Mouse (Mus musculus): ENCODE results near the gene Psmb7.

The Psmb7 gene

DNA sequence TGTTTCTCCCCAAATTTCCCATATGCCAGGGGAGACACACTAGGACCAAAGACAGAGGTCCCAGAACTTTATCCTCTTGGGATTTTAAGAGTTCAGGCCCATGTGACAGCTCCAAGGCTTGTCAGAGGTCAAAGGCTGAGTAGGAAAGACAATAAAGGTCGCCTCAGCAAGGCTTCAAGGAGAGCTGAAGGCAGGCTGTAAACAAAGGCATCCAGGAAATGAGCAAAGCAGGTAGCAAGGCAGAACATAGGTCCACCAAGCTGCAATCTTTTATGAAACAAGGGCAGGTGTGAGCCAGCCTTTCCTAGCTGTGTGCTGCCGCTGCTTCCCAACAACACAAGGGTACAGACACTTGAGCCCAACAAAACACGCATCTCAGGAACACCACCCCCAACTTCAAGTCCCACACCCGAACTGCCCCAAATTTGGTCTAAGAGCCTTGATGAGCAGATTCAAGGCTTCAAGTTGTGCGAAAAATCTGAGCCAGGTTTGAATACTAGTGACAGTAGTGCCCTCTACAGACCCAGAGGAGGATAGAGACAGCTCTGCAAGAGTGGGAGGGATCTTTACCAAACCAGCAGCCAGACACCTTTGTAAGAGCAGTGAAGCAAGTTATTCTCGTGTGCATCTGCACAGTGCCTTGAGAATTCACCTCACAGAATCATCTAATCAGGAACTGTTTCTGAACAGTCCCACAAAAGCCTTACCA lies 52.0 kb downstream of the Psmb7 start:
- no peak for DNase-seq (ENCODE audit: low spot score)

DNA sequence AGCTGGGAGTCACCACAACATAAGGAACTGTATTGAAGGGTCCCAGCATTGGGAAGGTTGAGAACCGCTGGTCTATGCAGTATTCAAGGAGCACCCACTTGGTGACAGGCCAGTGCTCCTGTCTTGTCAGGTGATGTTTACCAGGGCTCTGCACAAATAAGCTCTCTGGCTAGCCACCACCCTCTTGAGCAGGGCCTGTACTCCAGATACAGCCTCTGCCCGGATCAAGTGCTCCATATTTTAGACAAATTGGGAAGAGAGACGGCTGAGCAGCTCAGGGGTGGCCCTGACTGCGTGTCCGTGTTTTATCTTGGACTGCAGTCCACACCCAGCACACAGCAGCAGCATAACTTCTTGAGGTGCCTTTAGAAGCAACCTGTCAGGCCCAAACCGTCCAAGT lies 57.2 kb downstream of the Psmb7 start:
- no peak for DNase-seq (ENCODE audit: low spot score)

DNA sequence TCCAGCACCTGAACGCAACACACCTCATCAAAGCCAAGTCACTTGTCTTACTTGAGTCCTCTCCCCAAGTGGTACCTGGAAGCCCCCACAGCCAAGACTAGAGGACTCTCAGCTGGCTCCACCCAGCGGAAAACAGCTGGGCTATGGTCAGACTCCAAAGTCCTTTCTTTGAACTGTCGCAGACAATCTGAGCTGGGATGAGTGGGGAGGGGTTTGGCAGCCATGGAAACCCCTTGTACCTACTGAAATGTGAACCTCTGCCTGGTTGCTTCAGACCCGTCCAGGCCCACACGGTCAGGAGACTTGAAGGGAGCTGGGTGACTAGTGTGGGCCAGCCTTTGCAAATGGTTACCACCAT lies 58.5 kb downstream of the Psmb7 start:
- DNase-seq (ENCODE audit: low spot score): no peak

DNA sequence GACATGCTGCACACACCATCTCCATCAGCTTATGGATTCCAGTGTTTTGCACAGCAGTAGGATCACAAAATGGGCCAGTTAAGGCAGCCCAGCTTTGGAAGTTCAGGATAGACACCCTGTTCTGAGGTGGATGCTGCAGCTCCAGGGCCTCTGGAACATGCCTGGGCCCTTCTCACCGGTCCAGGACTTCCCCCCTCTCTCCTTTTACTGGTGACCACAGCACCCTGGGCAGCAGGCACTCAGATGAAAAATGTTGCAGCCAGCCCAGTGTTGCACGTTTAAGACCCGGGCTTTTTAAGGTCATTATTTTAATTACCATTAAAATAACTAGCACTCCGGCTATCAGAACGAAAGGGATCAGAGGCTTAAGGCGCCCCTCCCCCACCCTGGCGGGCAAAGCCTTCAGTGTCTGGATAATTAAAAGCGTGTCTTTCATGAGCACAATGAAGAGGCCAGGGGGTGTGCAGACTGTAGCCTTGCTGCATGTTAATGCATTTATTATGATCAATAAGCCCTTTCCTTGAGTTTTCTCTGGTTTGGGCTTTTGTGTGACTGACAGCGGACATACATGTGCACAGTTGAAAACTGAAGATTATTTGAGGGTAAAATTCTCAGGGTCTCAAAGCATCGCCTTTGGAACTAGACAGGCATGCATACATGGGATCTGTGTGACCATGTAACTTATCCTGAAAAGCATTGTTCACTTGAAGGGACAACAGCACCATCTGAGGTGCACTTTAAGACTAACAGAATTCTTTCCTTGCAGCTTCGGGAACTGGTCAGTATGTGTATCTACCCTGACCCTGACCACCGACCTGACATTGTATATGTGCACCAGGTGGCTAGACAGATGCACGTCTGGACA lies 59.1 kb downstream of the Psmb7 start:
- no peak for DNase-seq (ENCODE audit: low spot score)

DNA sequence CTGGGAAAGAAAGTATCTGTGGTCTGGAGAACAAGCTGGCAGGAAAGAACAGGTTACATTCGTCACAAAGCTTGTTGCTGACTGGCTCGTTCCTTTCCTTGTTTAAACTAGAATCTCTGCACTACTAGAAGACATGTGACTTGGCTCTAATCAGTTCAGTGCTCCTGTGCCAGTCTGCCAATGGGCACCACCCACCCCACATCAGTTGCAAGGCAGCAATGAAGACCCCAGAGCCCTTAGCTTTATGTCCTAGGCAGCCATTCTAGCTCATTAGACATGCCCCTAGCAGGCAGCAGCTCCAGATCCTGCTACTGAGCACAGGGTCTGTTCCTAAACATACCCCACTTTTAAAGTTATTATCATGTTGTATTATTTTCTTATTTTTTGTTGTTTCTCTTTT lies 59.9 kb downstream of the Psmb7 start:
- no peak for DNase-seq (ENCODE audit: low spot score)

DNA sequence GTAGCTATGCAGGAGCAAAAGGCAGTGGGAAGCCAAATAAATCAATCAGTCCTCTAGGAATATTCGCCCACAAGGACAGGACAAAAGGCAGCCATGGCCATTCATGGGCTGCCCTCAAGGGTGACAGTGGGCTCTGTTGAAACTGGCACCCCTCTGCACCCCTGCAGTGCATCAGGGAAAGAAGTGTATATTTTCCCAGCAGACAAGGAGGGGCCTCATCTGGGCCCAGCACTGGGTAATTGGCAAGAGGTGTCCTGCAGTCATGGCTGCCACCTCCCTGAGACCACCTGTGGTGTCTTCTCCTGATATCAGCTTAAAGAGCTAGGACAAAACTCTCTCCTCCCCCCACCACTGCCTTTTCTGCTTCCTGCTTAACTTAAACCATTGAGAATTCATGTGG lies 64.4 kb downstream of the Psmb7 start:
- DNase-seq (ENCODE audit: low spot score): no peak

DNA sequence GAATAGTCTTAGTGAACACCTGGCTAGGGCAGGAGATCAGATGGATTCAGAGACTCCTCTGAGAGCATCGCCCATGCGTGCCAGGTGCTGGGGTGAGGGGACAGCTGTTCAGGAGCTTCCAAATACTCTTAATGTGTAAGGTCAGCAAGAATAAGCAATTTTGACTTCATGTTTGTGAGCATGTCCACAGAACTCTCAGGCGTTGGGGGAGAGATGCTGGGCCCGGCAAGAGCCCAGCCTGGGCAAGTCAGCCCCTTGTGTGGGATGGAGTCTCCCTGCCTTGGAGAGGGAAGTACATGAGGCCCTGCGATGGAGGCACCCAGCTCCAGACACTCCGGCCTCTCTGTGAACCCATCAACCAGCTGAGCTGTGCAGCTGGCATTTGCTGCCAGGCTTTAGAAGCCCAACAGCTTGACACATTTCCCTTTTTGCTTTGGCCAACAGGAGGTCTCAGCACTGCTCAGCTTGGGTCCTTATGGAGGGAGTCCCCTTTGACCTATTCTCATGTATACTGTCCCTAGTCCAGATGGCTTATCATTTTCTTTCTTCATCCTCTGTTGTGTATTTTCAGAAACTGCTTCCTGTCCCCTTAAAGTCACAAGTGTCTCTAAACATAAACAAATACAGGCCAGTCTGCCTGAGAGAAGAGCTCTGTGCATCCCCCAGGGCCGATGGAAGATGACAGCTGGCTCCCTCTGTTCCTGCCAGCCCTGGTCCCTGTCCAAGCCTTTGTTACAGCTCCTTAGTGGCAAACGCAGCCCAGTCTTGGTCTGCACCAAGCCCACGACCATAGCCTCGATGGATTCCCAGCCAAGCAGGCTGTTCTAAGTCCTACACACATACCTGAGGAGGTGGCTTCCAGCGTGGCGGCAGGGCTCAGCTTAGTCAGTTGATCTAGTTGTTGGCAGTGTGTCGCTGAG lies 65.0 kb downstream of the Psmb7 start:
- DNase-seq (ENCODE audit: low spot score): no peak

DNA sequence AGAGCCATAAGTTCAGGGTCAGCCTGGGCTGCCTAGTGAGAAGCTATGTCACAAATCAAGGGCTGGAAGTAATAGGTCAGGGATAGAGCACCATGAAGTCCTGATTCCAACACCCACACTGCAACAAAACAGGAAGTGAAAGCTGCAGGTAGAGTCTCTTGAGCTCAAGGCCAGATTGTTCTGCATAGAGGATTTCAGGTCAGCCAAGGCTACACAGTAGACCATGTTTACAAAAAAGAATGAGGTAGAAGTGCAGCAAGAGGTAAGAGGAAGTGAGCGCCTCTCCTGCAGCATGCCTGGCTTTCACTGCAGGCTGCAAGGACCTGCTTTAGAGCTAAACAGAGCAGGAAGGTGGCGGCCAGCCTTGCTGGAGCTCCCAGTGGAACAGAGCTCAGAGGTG lies 69.2 kb downstream of the Psmb7 start:
- no peak for DNase-seq (ENCODE audit: low spot score)

DNA sequence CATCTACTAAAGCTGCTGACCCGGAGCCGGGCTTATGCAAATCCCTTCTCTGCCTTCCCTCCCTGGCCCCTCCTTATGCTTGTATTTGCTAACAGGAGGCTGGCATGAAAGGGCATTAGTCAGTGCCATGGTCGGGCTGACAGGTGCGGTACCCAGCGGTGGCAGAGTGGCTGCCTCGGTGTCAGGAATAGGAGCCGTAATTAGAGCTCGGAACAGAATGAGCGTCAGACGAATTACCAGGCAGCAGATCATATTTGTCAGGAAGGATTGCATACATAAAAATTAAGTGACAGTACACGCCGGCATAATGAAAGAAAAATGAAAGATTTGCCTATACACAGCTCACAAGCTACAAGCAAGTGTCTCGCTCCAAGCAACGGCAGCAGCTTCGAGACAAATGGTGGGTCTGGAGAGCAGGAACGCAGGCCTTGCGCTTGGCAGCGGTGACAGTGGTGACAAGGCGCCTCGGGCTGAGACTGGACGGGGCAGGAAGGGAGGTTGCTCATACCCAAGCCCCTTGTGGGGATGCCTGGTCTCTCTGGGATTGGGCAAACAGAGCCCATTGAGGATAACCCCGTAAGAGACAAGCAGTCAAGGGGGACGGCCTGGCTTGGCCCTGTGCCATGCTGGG lies 71.8 kb downstream of the Psmb7 start:
- no peak for DNase-seq (ENCODE audit: low spot score)

DNA sequence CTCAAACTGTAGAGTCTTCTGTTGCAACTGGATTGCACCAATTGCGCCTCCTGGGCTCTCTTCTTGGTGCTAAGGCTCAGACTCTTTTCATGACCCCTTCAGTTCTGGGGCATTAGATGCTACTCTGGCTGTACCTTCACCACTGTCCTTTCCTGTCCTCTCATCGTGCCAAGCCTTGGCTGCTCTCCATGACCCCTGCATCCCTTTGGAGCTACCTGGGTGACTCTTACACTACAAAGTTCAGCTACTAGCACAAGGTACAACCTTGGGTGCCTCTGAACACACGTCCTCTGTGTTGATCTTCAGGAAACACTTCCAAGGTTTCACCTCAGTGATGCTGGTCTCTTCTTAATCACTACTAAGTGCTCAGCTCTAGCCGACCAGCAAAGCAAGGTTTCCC lies 81.3 kb downstream of the Psmb7 start:
- no peak for DNase-seq (ENCODE audit: low spot score)

DNA sequence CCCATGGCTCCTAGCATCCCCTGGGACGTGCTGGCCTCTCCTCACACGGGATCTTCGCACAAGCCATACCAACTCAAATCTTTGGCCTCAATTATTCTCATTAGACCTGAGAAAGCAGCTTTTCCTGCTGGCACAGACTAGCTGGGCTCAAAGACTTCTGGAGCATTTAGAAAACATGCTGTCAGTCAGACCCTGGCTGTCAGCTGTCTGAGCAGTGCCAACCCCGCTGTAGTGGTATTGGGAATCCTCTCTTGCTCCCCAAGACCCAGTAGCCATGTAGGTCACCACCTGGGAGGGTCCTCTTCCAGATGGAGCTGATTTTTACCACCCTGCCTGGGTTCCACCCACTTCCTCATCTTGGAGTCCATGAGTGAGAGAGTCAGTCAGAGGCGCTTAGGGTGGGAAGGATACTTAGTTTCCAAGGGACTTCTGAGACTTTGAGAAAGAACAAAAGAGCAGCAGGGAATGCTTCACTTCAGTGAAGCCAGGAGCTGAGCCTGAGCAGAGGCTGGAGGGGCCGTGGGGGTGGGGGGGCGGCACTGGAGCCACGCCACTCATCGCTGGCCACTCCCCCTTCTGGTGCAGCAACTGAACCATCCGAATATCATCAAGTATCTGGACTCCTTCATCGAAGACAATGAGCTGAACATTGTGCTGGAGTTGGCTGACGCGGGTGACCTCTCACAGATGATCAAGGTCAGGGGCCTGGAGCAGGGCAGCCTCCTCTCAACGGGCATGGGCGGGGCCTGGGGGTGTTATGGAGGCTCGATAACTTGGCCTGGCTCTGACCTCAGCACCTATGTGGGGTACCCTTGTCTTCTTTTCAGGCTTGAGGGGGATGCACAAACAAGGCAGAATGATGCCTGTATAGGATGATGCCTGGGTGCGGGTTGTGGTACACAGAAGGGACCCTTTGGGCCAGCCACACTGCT lies 83.3 kb downstream of the Psmb7 start:
- peak; percentile 60 for DNase-seq (ENCODE audit: low spot score)

DNA sequence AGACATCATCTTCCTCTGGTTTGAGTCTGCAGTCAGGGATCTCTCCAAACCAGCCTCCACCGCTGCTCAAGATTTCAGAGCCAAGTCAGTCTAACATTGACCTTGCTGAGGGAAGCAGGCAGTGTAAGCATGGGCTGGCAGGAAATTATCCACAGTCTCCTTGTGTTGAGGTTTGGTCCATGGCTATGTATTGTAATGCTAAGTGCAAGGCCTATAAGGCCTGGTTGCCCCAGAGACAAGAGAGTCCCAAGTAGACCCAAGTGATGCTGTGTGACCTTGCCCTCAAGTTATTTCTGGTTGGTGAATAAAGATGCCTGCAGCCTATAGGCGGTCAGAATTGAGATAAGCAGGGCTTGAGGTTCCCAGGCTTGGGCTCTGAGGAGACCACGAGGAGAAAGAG lies 87.2 kb downstream of the Psmb7 start:
- DNase-seq (ENCODE audit: low spot score): no peak

DNA sequence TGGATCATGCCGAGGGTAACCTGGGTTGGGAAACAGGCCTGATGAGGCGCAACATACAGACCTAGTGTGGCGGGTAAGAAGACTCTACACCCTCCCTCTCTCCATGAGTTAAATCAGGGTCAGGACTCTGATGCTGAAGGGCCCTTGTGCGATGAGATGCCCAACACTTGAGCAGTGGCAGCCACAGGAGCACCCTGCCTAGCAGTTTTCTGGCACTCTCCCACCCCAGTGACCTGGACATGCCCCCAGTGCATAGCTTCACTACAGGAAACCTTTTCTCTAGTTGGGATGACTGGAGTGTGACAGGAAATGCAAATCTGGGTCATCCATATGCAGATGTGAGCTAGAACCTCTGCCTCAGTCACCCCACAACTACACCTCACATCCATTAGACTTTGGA lies 88.2 kb downstream of the Psmb7 start:
- no peak for DNase-seq (ENCODE audit: low spot score)

DNA sequence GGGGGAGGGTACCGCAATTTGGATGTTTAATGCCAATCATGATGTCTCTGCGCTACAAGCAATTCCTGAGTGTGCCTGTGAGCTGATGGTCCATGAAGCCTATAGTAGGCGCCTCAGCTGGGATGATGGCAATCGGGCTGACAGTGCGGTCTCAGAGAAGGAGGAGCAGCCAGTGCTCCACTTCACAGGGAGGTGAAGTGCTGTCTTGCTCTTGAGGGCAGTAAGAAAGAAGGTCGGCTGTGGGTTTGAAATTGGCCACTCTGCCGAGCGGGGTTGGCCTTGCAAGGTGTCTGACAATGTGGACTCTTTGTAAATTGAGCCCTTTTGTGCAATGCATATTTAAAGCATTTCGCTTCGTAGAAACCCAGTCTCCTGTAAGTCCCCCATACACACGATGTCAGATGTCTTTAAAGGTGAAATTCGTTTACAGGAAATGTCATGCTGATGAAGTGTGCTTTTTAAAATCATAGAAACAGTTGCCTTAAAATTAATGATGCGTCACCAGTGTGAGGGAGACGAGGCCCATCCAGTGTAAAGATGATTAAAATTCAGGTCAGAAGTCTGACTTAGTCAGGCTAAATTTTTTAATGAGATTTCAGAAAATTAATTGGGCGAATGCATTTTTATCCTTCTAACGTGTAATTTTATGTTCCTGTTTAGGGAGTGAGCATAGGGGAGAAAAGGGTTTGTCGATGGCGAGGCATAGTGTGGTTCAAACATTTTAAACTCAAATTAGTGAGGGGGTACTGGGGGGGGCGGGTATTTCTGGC lies 89.5 kb downstream of the Psmb7 start:
- no peak for DNase-seq (ENCODE audit: low spot score)

DNA sequence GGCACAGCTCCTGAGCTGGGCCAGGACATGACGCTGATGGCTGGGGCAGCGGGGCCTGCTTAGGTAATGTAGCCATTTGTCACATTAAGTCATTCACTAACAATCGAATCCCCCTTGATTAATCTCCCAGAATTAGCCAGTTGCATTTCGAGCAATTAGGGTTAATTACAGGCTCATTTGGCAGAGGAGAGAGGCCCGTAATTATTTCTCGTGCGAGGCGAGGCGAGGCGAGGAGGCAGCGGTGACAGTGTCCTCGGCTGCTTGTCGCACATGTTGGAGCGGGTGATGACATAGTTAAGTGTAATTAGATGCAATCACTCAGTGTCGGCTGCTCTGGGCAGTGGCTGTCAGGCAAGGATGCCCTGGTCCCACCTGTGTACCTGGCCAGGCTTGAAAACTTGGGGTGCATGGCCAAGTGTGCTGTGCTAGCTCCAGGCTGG lies 91.9 kb downstream of the Psmb7 start:
- DNase-seq (ENCODE audit: low spot score): no peak

DNA sequence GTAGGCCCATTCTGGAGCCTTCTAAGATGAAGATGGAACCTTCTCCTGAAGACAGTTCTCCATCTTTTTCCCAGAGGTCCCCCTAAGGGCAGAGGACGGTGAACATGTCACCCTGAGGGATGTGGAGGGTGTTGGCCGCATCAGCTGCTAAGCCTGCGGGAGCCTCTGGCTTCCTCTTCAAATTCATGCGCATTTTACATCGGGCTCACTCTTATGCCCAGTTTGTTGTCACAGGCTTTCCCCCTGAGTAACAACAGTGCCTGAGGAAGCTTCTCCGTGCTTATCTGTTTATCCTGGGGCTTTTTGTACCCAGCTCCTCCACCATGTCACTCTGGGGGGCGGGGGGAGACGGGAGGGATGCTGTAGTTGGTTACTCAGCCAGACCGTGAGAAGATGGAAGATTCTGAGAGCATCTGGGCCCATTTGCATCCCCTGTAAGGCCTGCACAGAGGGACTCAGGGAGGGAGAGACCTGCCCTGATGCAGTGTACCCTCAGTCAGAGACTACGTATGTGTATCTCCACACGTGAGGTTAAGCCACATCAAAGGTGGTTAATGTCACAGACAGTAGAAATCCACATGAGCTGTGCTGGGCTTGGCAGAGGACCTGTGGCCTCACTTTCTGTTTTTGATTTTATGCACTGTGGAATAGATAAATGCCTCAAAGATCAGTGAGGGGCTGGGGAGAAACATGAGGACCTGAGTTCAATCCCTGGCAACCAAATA lies 95.9 kb downstream of the Psmb7 start:
- DNase-seq (ENCODE audit: low spot score): no peak

DNA sequence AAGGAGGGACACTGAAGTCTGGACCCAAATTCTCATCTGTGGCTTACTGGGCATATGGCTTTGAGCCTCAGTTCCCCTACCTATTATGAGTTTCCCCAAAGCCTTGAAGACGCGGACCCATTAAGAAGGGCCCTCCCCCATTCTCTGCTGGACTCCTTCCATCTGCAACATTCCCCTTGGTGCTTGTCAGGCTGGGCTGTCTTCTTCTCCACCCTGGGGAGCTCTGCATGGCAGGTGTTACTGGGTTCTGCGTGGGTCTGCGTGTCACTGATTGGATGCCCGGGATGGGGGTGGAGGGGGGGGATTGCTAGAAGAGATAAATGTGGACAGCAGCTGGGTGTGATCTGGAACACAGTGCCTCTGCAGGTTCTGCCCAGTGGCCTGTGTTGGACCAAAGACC lies 97.1 kb downstream of the Psmb7 start:
- no peak for DNase-seq (ENCODE audit: low spot score)

DNA sequence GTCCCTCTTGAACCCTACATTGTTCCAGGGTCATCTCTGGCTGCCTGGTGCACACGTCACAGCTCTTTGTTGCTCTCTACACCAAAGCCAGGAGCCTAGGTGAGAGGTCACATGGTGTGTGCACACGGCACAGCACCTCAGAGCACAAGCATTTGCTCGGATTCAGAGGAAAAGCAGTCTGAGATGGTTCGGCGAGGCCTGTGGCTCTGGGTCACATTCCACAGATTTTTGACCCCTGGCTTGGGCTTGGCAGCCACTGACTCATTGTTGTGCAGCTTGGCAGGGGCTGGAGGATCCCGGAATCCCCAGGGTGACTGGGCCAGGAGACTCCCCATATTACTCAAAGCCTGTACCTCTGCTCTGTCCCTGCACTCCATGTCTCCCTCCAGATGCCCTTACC lies 97.7 kb downstream of the Psmb7 start:
- DNase-seq (ENCODE audit: low spot score): peak; percentile 30

DNA sequence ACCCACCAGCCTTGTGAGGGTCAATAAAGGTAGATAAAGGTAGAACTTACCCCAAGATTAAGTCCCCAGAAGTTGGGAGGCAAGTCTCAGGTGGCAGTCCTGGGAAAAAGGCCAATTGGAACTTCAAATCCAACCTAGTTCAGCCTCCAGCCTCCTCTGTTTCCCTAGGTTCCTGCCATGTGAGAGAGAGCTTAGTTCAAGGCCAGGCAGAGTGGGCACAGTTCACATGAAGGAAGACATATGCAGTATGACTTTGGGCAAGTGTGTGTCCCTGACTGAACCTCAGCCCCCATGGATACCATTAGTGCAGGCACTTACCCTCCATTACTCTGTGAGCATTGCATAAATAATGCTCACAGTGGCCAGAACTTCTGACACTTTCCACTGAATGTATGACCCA lies 98.2 kb downstream of the Psmb7 start:
- DNase-seq (ENCODE audit: low spot score): no peak

DNA sequence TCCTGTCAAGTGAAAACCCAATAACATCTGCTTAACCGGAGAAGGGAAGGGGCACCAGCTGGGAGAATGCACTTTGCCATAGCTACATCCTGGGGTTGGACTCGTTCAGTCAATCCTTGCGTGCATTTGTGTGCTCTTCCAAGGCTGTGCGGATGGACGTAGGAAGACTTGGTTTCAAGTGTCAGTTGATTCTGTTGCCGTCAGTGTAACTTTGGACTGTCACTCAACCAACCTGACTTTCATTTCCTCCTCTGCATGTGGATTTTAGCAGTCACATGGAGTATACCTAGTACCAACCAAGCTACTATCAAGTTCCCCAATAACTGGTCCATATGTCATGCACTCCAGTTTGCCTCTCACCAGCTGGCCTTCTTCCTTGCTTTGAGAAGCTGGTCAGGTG lies 98.9 kb downstream of the Psmb7 start:
- DNase-seq (ENCODE audit: low spot score): no peak
